Mouse (Mus musculus): ENCODE data around the gene Ophn1.

Ophn1 gene

DNA sequence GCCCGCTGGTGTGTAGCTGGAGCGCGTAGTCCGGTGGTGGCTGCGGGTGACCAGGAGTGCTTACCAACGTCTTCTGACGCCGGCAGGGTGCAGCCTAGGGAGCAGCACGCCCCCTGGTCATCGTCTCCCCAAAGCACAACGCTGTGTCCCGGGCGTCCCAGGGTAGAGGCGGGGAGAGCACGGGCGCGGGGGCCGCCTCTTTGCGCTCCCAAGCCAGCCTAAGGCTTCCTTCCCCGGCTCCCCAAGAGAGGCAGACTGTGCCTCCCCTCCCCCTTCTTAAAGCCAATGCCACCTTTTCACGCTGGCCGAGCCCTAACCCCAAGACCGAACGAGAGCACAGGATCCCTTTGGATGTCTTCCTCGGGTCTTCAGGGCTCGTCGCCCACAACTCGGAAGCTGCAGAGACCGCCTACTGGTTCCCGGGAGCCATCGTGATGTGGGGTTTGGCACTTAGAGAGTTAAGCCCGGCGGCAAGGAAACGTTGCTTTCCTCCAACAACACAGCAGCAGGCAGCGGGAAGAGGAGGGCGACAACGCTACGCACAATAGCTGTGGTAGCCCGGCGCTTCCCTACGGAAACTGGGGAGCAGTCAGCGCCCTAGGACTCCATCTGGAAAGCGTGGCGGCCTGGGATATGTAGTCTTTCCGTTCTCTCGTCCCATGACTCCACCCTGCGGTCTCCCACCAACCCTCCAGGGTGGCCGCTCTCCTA is at the start of gene Ophn1:
Gene Ophn1, minus strand, starts transcription at position 620 of the 711 bp plus-strand sequence.
- DNase-seq (ENCODE audit: low spot score in 2 of 2), result peak; percentile 86 to 89

DNA sequence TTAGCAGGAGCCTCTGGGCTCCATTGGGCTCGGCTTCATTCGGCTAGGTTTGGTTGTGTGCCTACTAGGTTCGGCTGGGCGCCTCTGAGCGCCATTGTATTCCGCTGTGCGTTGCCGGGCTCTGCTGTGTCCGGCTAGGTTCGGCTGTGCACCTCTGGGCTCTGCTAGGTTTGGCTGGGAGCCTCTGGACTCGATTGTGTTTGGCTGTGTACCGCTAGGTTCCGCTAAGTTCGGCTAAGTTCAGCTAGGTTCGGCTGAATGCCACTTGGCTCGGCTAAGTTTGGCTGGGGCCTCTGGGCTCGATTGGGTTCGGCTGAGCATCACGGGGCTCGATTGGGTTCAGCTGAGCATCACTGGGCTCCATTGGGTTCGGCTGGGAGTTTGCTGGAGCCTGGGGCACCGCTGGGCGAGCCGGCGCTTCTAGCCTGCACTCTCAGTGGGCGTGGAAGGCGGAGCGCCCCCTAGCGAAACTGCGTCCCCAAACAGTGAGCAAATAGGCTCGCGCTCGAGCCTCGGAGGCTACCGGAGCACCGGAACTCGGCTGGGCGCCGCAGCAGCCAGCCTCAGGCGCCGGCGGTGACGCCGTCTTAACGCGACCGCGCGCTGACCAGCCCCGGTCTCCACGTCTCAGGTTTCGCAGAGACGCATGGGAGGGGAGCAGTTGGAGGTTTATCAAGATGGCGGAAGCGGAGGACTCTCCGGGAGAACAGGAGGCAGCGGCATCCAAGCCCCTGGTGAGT is 46.9 kb upstream of the Ophn1 start:
- DNase-seq (ENCODE audit: low spot score in 2 of 2), result peak; percentile 94

DNA sequence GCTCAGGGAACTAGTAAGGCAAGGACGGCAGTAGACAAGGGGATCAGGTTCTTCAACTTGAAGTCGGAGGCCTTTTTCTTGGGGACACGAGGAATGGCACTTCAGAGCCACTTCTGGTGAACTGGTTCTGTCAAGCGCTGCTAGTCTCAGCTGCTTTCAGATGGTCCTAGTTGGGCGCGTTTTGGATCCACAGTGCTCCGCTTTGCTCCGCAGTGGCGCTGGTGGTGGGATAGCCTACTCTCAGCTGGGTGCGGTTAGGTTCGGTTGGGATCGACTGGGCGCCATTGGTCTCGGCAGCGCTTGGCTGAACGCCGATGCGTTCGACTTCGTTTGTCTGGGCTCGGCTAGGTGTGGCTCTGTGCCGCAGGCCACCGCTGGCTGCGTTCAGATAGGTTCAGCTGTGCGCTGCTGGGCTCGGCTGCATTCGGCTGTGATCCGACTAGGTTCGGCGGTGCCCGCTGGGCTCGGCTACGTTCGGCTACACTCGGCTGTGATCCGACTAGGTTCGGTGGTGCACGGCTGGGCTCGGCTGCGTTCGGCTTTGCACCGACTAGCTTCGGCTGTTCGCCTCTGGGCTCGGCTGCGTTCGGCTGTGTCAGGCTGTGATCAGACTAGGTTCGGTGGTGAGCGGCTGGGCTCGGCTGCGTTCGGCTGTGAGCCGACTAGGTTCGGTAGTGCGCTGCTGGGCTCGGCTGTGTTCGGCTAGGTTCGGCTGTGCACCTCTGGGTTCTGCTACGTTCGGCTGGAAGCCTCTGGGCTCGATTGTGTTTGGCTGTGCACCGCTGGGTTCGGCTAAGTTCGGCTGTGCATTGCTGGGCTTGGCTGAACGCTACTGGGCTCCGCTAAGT is 46.1 kb upstream of the Ophn1 start:
- peak; percentile 96 to 97 for DNase-seq (ENCODE audit: low spot score in 2 of 2)

DNA sequence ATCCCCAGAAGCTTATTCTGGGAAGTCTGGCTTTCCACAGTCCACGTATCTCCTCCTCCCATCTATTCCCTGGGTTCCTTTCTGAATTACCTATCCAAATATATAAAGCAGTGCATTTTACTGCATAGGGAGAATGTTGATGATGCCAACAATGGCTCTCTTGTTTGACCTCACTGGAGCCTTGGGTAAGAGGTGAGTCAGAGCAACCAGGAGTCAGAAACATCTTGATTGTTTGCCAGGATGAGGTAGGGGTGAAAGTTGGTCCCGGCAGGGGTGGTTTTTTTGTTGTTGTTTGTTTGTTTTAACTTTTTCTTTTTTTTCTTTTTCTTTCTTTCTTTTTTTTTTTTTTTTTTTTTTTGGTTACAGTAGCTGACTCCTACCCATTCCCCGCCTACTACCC is 45.3 kb upstream of the Ophn1 start, which contains the start of gene Yipf6:
Gene Yipf6, plus strand, starts transcription at position 216 of the 400 bp plus-strand sequence.
- no peak for DNase-seq (ENCODE audit: low spot score in 2 of 2)

DNA sequence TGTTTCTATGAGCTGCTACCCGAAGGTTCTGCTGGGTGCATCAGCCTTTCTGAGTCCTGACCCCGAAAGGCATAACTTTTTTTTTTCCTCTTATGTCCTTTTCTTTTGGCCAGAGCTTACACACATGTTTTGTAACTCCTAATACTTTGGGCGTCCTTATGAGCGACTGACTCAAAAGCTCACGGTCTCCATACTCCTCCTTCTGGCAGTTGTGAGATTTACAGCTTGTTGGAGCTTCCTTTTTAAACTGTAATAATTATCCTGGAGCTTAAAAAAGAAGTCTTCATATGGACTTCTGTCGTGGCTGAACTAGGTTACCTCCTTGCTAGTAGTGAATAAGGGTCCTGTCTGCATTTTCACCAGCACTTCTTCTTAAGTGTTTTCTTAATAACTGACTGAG is 28.6 kb upstream of the Ophn1 start:
- DNase-seq (ENCODE audit: low spot score in 2 of 2), result peak in 1 of 2 experiments; percentile 35

DNA sequence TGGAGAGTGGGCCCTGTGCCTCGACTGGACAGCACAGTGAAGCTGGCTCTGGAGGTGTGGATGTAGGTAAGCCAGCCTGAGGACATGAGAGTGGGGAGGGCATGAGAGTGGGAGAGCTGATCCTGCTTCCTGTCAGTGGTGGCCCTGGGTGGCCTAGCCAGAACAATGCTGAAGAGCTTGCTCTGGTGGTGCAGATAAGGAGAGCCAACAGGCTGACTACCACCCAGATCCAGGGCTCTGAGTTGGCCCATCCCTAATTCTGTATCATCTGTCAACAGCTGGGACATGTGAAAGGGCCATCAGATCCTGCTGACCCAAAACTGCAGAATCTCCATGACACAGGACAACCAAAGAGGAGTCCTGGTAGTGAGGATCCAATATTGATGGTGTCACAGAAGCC is 18.1 kb upstream of the Ophn1 start:
- no peak for DNase-seq (ENCODE audit: low spot score in 2 of 2)

DNA sequence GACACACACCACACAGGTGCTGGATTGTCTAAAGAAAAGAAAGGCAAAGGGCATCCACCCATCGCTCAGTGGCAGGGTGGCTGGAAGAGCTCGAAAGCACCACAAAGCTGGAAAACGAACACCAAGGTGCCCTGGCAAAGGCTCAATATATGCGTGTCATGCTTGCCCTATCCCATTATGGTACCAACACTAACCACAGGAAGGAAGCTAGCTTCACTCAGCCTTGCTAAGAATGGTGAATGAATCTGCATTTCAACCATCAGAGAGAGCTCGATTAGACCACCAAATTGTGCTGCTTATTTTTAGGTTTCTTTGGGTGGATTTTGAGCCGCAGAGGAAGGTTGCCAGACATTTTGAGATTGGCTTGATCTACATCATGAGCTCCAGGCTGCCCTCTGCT is 13.4 kb upstream of the Ophn1 start:
- DNase-seq (ENCODE audit: low spot score in 2 of 2), result no peak

DNA sequence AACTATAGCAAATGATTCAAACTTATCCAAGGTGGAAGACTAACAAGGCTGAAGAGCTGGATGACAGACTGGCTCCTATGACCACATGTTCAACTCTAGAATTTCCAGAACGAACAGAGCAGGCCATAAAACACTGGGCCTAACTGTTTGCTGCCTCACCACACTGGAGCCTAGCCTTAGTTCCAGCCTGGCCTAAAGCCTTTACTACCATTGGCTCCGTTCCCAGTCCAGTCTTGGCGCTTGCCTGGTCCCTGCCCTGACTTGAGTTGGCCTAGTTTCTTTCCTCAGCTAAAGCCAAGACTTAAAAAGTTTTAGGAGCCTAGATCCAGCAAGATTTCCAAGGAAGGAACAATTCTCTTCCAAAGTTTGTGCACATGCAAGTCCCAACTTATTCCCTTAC is 7.5 kb upstream of the Ophn1 start:
- DNase-seq (ENCODE audit: low spot score in 2 of 2), result peak; percentile 33 to 42

DNA sequence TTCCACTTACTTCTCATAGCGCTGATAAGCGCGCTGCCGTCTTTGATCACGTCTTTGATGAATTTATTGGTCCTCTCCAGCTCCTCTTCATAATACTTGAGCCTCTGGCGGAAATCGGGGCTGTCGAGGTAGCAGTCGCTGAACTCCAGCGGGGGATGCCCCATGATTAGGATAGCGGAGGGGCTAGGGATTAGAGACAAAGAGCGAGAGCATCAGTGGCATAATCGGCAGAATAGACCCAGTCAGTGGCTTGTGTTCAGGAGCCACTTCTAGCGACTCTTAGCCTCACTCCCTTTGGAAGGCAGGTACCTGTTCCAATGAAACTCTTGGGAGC is 786 bp downstream of the Ophn1 start:
- DNase-seq (ENCODE audit: low spot score in 2 of 2), result no peak

DNA sequence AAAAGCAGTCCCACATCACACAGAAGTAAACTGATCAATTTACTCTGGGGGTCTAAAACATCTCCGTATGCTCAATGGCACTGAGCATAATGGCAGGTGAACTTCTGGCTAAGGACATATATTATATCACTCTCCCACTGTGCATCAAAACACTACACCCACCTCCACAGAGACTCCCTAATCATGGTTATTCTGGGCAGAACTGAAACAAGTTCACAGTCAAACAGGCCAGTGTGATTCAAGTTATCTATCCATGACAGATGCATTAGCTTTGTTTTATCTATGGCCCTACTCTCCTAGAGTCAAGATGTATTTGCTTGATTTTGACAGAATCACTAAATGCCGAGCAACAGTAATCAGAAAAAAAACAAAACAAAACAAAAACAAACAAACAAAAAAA is 8.8 kb downstream of the Ophn1 start:
- DNase-seq (ENCODE audit: low spot score in 2 of 2), result no peak

DNA sequence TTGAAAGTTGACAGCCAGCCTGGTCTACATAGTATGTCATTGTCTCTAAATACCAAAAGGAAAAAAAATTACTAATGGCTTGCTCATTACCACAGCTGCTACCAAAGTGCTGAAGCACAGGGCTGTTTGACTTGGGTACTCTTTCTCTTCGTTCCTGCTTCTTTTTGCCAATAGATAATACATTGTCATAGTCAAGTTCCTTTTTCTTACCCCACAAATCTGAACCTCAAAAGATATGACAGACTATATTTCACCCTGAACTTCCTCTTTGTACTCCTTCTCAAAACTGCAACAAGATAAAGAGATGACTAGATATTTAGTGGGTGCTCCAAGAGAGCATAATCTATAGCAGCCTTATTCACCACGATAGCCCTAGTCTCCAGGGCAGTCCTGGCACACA is 9.7 kb downstream of the Ophn1 start:
- no peak for DNase-seq (ENCODE audit: low spot score in 2 of 2)

DNA sequence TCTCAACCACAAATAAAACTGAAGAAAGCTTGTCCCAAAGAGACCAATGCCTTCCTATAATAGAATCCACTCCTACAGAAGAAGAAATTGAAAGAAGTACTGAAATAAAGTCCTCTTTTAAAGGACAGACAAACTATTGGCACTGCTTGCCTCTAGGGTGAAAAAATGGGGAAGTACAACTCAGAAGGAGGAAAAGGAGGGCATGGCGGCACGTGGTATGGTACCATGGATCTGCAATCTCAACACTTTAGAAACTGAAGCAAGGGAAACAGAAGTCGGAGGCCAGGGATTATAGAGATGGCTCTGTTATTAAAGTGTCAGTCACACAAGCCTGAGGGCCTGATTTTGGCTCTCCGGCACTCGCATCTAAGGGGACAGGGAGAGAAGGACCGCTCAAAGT is 10.5 kb downstream of the Ophn1 start:
- DNase-seq (ENCODE audit: low spot score in 2 of 2), result no peak

DNA sequence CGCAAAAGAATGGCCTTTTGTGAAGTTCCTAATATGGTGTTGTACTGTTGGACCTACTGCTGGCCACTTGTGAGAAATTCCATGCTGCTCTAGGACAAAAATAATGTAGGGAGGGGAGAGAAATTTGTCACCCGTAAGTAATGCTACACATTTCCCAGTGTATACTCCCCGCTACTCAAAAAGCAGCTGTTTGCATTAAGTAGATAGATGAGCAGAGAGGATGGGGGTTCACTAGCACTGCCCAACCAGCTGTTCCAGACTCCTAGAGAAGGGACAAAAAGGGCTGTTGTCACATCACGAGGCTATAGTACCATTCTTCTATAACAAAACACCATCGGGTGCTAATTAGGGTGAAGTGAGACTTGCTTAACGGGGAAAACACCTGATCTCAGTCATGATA is 15.7 kb downstream of the Ophn1 start:
- no peak for DNase-seq (ENCODE audit: low spot score in 2 of 2)

DNA sequence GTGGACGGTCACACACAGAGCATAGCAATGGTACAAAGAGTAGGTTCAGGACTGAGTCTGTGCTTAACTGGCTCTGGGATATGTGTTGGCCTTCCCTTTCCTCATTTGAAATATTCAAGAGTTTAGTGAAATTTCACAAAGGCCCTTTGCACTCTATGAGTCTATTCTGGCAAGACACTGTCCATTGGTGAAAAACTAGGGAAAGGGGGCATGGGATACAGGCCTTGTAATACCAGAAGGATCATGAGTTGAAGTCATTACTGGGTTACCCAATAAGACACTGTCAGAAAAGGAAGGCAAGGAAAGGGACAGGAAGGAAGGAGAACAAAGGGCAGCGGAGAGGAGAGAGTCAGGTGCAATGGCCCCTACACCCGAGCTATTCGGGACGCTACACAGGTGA is 16.7 kb downstream of the Ophn1 start:
- DNase-seq (ENCODE audit: low spot score in 2 of 2), result no peak

DNA sequence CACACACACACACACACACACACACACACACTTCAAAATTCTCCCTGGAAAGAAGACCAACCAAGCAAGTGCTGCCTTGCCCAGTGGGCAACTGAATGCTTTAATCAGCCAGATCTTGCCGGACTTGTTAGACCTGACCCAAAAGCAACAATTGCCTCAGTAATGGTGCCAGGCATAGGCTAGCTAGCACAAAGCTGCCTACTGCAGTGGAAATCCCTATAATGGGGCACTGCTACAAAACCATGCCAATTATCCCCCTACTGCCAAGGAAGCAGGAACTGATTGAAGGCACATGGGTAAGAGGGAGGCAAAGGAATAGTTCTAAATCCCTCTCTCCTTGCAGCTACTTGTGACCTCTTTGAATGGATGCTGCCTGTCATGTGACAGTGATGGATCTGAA is 18.8 kb downstream of the Ophn1 start:
- DNase-seq (ENCODE audit: low spot score in 2 of 2), result peak in 1 of 2 experiments; percentile 28

DNA sequence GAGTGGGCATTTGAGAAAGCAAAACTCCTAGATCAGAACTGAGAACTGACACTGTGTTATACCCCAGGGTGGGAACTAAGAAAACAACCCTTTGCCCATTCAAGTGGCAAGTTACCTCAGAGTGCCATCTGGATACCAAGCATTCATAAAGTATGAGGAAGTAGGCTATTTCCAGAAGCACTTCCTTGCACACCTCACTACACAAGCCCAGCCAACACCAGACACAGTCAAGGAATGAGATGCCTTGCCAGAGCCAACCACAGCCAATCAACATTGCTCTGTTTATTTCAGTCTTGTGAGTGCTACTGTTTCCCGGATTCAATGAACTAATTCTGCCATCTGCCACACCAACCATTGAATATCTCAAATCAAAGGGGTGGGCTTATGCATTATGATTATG is 20.3 kb downstream of the Ophn1 start:
- DNase-seq (ENCODE audit: low spot score in 2 of 2), result no peak

DNA sequence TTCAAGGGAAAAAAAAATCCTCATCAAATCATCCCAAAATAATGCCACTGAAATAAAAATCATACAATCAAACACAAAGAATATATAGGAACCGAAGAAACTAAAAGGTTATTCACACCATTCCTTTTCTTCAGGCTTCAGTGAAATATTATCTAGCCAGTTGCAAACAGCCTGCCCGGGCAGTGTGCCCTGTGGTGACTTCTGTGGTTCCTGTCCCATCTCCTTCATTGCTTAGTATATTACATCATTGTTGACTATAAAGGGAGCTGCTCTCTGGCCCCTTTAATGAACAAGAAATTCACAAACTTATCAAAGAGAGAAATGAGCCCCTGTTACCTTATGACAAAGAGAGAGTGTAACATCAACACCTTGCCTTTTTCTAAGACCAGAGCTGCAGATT is 21.1 kb downstream of the Ophn1 start:
- DNase-seq (ENCODE audit: low spot score in 2 of 2), result no peak

DNA sequence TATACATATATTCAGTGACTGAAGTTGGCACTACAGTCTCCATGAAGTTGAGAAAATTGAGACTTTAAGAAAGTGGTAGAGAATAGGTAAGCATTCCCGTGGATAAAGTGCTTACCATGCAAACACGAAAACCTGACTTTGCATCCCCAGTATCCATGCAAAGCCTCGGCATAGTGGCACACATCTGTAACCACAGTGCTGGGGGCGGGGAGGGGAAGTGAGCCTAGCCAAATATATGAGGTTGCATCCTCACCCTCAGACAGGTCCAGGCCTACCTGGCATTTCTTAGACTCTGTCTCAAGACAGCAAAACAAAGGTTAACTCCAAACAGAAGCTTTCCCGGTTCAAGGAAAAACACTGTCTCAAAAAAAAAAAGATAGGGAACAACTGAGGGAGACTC is 21.7 kb downstream of the Ophn1 start:
- no peak for DNase-seq (ENCODE audit: low spot score in 2 of 2)

DNA sequence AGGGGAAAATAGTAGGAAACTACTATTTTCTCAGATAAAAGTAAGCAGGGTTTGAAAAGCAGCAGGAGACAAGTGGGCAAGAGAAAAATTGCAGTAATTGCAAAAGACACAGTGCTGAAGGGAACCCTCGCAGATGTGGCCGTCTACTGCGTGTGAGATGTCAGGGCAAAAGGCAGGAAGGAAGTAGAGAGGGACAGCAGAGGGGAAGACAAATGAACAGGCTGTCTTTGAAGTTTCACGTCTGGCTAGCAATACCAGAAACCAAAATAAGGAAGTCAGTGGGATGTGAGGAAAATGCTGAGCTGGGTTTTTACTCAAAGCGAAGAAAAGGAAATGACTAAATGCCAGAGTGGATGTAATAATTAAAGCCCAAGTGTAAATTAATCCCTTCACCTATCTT is 30.7 kb downstream of the Ophn1 start:
- DNase-seq (ENCODE audit: low spot score in 2 of 2), result peak in 1 of 2 experiments; percentile 25

DNA sequence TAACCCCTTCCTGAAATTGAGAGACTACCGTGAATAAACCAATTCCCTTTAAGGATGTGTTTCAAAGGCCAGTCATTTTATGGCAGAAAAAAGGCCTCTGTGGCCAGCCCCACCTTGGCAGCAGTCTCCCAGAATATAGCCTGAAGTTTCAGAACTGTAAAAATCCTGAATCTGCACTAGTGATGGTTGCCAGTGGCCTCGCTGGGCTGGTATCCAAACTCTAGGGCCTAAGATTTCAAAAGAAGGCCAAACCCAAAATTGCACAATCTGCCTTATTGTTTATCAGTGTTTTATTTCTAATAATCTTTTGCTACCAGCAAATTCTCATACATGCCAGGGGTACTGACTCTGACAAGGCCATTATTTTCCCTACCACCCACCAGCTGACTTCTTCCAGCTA is 34.8 kb downstream of the Ophn1 start:
- DNase-seq (ENCODE audit: low spot score in 2 of 2), result no peak

DNA sequence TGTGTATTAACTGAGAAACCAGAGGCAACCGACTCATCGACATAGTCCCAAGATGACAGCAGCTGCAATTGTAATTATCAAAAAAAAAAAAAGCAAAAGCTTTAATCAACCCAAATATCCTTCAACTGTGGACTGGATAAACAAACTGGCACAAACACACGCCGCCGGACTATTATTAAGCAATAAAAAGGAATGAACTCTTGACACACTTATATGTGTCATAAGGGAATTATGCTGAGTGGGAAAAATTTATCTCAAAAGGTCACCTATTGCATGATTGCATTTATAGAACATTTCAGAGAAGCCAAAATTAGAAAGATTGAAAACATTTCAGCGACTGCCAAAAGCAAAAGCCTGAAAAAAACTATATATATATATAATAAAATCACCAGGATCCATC is 40.0 kb downstream of the Ophn1 start:
- DNase-seq (ENCODE audit: low spot score in 2 of 2), result no peak

DNA sequence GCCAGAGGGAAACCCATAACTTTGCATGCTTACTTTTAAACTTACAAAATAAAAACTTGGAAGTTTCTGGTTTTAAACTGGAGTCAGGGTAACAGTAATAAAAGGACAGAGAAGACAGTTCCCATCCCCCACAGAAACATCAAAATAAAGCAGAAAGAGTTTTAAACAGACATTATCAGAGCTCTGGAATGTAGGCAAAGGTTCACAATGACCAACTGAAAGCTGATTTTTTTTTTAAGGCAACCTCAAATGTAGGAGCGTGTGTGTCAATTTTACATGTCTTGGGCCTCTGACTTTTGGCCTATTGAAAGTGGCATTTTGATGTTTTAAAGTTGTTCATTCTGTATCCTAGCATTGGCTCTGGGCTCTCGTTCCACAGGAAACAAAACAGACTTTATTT is 49.2 kb downstream of the Ophn1 start:
- DNase-seq (ENCODE audit: low spot score in 2 of 2), result no peak

DNA sequence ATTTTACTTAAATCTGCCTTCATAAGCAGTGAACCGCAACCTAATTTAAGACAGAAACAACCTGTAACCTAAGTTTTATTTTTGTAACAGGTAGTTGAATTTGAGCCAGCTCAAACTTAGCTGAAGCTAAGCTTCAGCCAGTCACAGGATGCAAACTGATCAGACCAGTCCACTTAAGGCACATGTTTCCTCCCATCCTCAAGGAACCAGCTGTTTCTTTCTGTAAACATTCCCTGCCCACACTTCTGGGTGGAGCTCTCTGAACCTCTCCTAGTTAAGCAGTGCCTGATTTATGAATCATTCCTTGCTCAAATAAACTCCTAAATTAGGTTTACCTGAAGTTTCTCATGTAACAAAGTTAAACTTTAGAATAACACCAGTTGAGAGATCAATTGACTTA is 54.8 kb downstream of the Ophn1 start:
- no peak for DNase-seq (ENCODE audit: low spot score in 2 of 2)

All from right cerebral cortex, postnatal 10 days (tissue).